Mouse (Mus musculus) stomach, postnatal 0 days (tissue): ENCODE results near the gene Ndufaf2. TPM values are rescaled to one million over a fixed set of nuclear protein-coding genes. Genes with fewer than 3 reads are reported as not detected.

Experiments used
- ATAC-seq: fragments of 200-750 bp; cut with Nextera tagmentation; 2 replicates; pipeline ENCODE4 v1.8.0; 2017; ENCODE audit not compliant: low FRiP score, low TSS enrichment
- DNase-seq: peaks from one replicate; pipeline ENCODE4 v3.0.0-alpha.2; 2016; ENCODE audit warnings: low spot score
- H3K27ac ChIP-seq: fragments of 300-500 bp; sonication (generic); replicated peaks from 2 replicates; pipeline ENCODE4 v1.5.1; 2014; ENCODE audit warnings: mild to moderate bottlenecking, control low read depth
- H3K27me3 ChIP-seq: fragments of 300-500 bp; sonication (generic); 2 replicates; pipeline ENCODE4 v1.6.1; 2014; ENCODE audit warnings: low read length; ENCODE audit not compliant: control insufficient read depth, insufficient read depth
- H3K36me3 ChIP-seq: fragments of 300-500 bp; sonication (generic); 2 replicates; pipeline ENCODE4 v1.6.1; 2014; ENCODE audit warnings: low read length, mixed read lengths; ENCODE audit not compliant: control insufficient read depth, insufficient read depth
- H3K4me1 ChIP-seq: fragments of 300-500 bp; sonication (generic); replicated peaks from 2 replicates; pipeline ENCODE4 v1.6.1; 2014; ENCODE audit warnings: antibody characterized with exemption; ENCODE audit not compliant: control insufficient read depth, insufficient read depth
- H3K4me2 ChIP-seq: fragments of 300-500 bp; sonication (generic); replicated peaks from 2 replicates; pipeline ENCODE4 v1.6.1; 2014; ENCODE audit warnings: low read depth, mild to moderate bottlenecking, control low read depth, moderate library complexity
- H3K4me3 ChIP-seq: fragments of 300-500 bp; sonication (generic); 2 replicates; pipeline ENCODE4 v1.5.1; 2014; ENCODE audit warnings: low read depth, low read length, control low read depth
- H3K9ac ChIP-seq: fragments of 300-500 bp; sonication (generic); 2 replicates; pipeline ENCODE4 v1.6.1; 2014; ENCODE audit warnings: mild to moderate bottlenecking, low read length, control low read depth, mixed read lengths
- H3K9me3 ChIP-seq: fragments of 300-500 bp; sonication (generic); 2 replicates; pipeline ENCODE4 v1.6.1; 2016; ENCODE audit warnings: low read length; ENCODE audit not compliant: control insufficient read depth
- CTCF ChIP-seq: IDR thresholded peaks from 2 replicates; pipeline ENCODE4 v1.5.1; 2016; ENCODE audit warnings: antibody characterized with exemption, low read depth, mild to moderate bottlenecking, moderate library complexity
- EP300 ChIP-seq: optimal IDR thresholded peaks from 2 replicates; pipeline ENCODE3; 2016; ENCODE audit warnings: antibody characterized with exemption
- WGBS: fragments of 180-500 bp; shearing (Covaris S2); extraction: QIAGEN DNeasy Blood & Tissue Kit; methylation state at CpG from one replicate; pipeline ENCODE4 v1.1.7; 2014; 5-methylcytosine and 5-hydroxymethylcytosine counted together
- polyA plus RNA-seq: library from polyadenylated mRNA; unstranded; fragments of >200 nt; fragmentation: Nextera tagmentation; extraction: Ambion mirVana; gene quantifications from 2 replicates; pipeline ENCODE4 v1.2.1, GENCODE M21; 2015

Ndufaf2 gene
- polyA plus RNA-seq, 1 experiment from 2014 or later: 44.9 TPM

DNA sequence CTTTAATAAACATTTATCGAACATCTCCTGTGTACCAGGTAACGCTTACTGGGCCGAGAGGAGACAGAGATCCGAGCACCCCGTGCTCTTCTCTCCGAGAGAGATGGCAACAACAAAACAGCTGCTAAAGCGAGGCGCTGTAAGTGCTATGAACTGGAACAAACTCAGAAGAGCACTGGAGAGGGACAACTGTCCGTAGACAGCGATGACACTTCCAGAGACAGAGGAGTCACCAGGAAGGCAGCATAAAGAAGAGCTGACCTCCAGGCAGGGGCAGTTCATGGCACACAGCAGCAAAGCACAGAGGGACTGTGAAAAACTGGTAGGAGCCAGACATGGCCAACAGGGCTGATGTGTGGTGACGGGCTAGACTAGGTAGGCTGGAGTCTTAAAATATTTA is 34.3 kb downstream of the Ndufaf2 start:
- DNase-seq (no peak), ATAC-seq (no peak)
- no peaks in the 10 kb centered on the region for H3K9me3 ChIP-seq
- H3K4me1 ChIP-seq: no peaks in the 10 kb centered on the region
- no peaks in the 10 kb centered on the region for H3K36me3 ChIP-seq
- H3K27ac ChIP-seq: no peak overlapping the region
- 84% methylated on average over 11 of the region's 11 CpGs for WGBS
- no peak for TF ChIP-seq EP300
- TF ChIP-seq CTCF: no peak
- no peak overlapping the region for H3K9ac ChIP-seq
- H3K27me3 ChIP-seq: no peaks in the 10 kb centered on the region
- H3K4me3 ChIP-seq: no peak overlapping the region
- H3K4me2 ChIP-seq: no peak overlapping the region

DNA sequence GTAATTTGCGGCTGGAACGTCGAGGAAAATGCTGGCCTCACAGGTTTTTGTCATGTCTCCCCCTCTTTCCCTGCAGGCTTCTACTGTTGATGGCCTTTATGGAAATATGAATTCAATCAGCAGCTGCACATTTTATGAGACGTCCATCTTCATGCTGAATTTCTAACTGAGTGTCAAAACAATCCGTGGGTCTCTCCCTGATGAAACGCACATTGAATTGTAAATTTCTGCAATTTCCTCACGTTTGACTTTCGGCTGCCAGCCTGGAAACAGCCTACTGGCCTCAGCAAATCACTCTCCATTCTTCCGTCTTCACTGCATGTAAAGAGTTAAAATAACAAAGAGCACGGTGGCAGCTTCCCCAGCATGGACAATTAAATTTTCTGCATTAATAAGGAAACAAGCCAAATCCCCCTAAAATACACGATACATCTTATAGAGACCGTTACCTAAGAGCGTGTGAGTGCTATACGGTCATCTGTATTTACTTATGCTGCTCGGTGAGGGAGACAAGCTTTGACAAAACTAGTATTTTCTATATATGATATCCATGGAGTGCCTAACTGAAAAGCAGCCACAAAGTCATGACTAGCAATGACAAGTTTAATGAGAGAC is 35.2 kb downstream of the Ndufaf2 start:
- no peak overlapping the region for H3K4me2 ChIP-seq
- no peak for TF ChIP-seq EP300
- TF ChIP-seq CTCF: no peak
- H3K4me1 ChIP-seq: no peaks in the 10 kb centered on the region
- H3K27me3 ChIP-seq: no peaks in the 10 kb centered on the region
- no peaks in the 10 kb centered on the region for H3K9me3 ChIP-seq
- H3K9ac ChIP-seq: no peak overlapping the region
- DNase-seq: no peak
- H3K36me3 ChIP-seq: no peaks in the 10 kb centered on the region
- 58% methylated on average over 15 of the region's 15 CpGs for WGBS
- no peak overlapping the region for H3K4me3 ChIP-seq
- ATAC-seq: no peak
- H3K27ac ChIP-seq: no peak overlapping the region

DNA sequence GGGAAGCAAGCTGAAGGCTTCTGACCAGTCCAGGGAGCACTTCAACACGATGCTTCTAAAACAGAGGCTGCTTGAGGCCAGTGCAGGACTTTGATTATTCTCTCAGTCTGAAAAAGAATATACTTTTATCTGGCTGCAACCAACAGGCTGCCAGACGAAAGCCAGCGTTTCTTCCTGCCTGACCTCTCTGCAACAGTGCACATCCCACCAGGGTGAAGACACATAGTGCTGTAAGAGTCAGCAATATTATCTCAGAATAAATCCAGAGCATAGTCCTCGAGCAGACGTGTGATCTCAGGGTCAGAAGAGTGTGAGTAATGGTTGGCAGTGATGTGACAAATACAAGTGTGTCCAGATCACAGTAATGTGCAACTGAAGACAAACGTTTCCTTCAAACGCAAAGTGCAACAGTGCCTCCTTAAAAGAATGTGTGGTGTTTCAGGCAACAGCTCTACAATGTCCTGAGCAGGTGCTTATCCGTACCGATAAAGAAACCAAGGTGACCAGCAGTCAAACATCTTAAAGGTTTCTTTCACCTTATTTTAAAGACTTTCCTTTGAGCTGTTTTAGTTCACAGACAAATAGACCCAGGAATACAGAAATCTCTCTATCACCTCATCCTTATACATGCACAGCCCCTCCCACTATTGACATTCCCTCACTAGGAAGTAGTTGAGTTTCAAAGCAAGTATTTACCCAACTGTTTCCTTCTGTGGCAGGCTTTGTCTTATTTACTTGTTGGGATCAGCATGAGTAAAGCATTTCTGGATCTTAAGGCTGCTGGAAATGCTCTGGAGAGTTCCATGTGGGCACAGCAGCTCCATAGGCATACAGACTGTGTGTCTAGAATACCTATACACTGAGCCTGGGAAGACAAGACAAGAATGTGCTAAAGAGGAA is 38.8 kb downstream of the Ndufaf2 start:
- Histone ChIP-seq H3K4me3 (no peak overlapping the region), H3K9me3 (no peaks in the 10 kb centered on the region), H3K27ac (no peak overlapping the region), H3K36me3 (no peaks in the 10 kb centered on the region), H3K4me2 (no peak overlapping the region), H3K27me3 (no peaks in the 10 kb centered on the region), H3K4me1 (no peaks in the 10 kb centered on the region), H3K9ac (no peak overlapping the region)
- TF ChIP-seq EP300 (no peak), CTCF (no peak)
- peak; percentile 83 for ATAC-seq
- 47% methylated on average over 9 of the region's 9 CpGs for WGBS
- DNase-seq: no peak

DNA sequence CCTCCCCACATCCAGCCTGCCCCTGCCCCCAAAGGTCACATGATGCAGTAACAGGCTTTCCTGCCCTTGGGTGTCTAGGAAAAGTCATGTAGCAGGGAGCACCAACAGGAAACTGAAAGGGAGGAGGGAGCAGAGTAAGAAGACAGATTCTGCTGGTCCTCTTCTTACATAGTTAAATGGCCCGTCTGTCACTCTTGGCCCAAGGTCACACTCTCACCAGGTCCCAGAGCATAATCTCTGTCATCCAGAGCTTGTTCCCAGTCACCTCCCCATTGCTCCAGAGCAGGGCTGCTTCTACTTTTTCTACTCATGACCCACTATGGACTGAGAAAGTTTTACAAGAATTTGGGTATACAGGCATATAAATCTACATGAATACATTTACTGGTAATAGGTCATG is 40.2 kb downstream of the Ndufaf2 start:
- H3K36me3 ChIP-seq: no peaks in the 10 kb centered on the region
- ATAC-seq (no peak), DNase-seq (no peak)
- H3K4me2 ChIP-seq: no peak overlapping the region
- no peak for TF ChIP-seq EP300
- TF ChIP-seq CTCF: no peak
- no peak overlapping the region for H3K4me3 ChIP-seq
- H3K4me1 ChIP-seq: no peaks in the 10 kb centered on the region
- WGBS: 77% methylated on average over 1 of the region's 1 CpGs
- no peaks in the 10 kb centered on the region for H3K27me3 ChIP-seq
- no peaks in the 10 kb centered on the region for H3K9me3 ChIP-seq
- H3K27ac ChIP-seq: no peak overlapping the region
- H3K9ac ChIP-seq: no peak overlapping the region

GRCm38 (mm10) chr13:108117654-108118053 is 40.8 kb downstream of the Ndufaf2 start:
- Histone ChIP-seq H3K27me3 (no peaks in the 10 kb centered on the region), H3K4me1 (no peaks in the 10 kb centered on the region), H3K27ac (no peak overlapping the region), H3K4me2 (no peak overlapping the region), H3K9me3 (no peaks in the 10 kb centered on the region), H3K36me3 (no peaks in the 10 kb centered on the region), H3K9ac (no peak overlapping the region), H3K4me3 (no peak overlapping the region)
- no peak for ATAC-seq
- TF ChIP-seq EP300 (no peak), CTCF (no peak)
- DNase-seq: no peak

- H3K4me1 ChIP-seq: no peaks in the 10 kb centered on the region
- ATAC-seq (no peak), DNase-seq (no peak)
- no peaks in the 10 kb centered on the region for H3K9me3 ChIP-seq
- no peak overlapping the region for H3K4me3 ChIP-seq
- WGBS: 59% methylated on average over 3 of the region's 3 CpGs
- H3K27me3 ChIP-seq: no peaks in the 10 kb centered on the region
- H3K27ac ChIP-seq: no peak overlapping the region
- H3K36me3 ChIP-seq: no peaks in the 10 kb centered on the region
- H3K4me2 ChIP-seq: no peak overlapping the region
- TF ChIP-seq EP300 (no peak), CTCF (no peak)
- H3K9ac ChIP-seq: no peak overlapping the region
Observed at GRCm38 (mm10) chr13:108114257-108114656, 44.2 kb downstream of the Ndufaf2 start.
